Mouse (Mus musculus): Measurements from ENCODE around the gene Klc3. TPM values are rescaled to one million over a fixed set of nuclear protein-coding genes. Genes with fewer than 3 reads are reported as not detected.

Gene Klc3
- polyA plus RNA-seq, 1 experiment from 2014 or later = 0.81 TPM

GRCm38 (mm10) chr7:19359892-19360641, 43.8 kb downstream of the Klc3 start:
- Histone ChIP-seq H3K27me3 (replicated peaks; ENCODE audit: control insufficient read depth, insufficient read depth, low read length) (no peaks in the 10 kb centered on the region), H3K4me3 (ENCODE audit: low read depth, low read length) (peak overlapping the region; percentile 55), H3K36me3 (ENCODE audit: control insufficient read depth, insufficient read depth, low read length) (peaks cover 16% of the 10 kb centered on the region), H3K4me1 (ENCODE audit: control insufficient read depth, insufficient read depth, low read length) (peaks cover 9% of the 10 kb centered on the region; the same call in 1 of the 2 replicates), H3K9ac (ENCODE audit: low read length) (peak overlapping the region; percentile 67), H3K27ac (ENCODE audit: low read depth, low read length) (no peak overlapping the region; the same call in 1 of the 2 replicates), H3K9me3 (replicated peaks; ENCODE audit: control insufficient read depth, low read length) (no peaks in the 10 kb centered on the region), H3K4me2 (ENCODE audit: low read length) (peak overlapping the region; percentile 99)
- peak; percentile 74 for ATAC-seq
- DNase-seq (ENCODE audit: low spot score) = peak; percentile 71
- WGBS = under 1% methylated on average over 45 of the region's 45 CpGs

DNA sequence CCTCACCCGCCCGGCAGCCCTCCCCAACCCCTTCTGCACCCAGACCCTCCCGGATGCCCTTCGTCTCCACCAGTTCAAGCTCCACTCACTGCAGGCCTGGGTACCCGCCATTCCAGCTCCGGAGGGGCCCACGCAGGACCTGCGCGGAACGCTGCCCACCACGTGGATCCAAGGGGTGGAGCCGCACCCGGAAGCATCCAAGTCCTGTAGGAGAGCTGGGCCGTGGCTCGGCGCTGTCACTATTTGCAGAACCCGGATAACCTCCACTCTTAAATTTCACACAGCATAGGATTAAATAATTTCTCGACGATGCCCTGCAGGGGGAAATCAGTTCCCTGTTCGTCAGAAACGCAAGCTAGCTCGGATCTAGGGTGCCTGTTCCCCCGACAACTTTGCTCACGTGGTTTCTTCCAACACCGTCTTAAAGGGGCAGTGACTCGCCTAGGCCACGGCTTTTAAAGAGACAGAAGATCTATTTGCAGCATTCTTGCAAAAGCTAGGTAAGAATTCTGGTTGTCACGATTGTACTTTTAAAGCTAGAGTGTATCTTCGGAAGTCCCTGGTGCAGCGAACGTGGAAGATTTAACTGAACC, 44.5 kb downstream of the Klc3 start, which contains the start of the genes Cd3eap and Ppp1r13l:
Gene Cd3eap, minus strand, starts transcription at position 185 of the 593 bp plus-strand sequence.
Gene Ppp1r13l, plus strand, starts transcription at position 451 of the 593 bp plus-strand sequence.
- 0% methylated on average over 31 of the region's 31 CpGs for WGBS
- ATAC-seq (peak; percentile 81), DNase-seq (ENCODE audit: low spot score) (peak; percentile 94)
- Histone ChIP-seq H3K36me3 (ENCODE audit: control insufficient read depth, insufficient read depth, low read length) (peaks cover 22% of the 10 kb centered on the region), H3K4me2 (ENCODE audit: low read length) (peak within 1 kb of the TSS; percentile 99), H3K4me1 (ENCODE audit: control insufficient read depth, insufficient read depth, low read length) (peaks cover 9% of the 10 kb centered on the region; the same call in 1 of the 2 replicates), H3K27me3 (replicated peaks; ENCODE audit: control insufficient read depth, insufficient read depth, low read length) (no peaks in the 10 kb centered on the region), H3K27ac (ENCODE audit: low read depth, low read length) (peak within 1 kb of the TSS; percentile 30; the same call in 1 of the 2 replicates), H3K9me3 (replicated peaks; ENCODE audit: control insufficient read depth, low read length) (no peaks in the 10 kb centered on the region), H3K9ac (ENCODE audit: low read length) (peak within 1 kb of the TSS; percentile 67), H3K4me3 (ENCODE audit: low read depth, low read length) (peak within 1 kb of the TSS; percentile 55)

DNA sequence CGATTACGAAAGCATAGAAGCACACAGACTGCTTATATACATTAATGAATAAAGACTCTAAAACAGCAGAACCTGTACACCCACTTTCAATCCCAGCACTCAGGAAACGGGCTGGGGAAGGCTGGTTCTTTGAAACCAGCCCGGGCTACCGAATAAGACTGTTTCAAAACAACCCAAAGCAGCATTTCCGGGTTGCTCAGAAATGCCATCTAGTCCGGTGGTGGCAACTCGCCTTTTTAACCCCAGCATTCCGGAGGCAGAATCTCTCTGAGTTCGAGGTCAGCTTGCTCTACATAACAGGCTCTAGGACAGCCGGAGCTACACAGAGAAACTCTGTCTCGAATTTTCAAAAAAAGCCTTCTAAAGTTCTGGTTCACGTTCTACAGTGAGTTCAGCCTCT, 45.3 kb downstream of the Klc3 start:
- peak overlapping the region; percentile 99 for H3K4me2 ChIP-seq (ENCODE audit: low read length)
- no peaks in the 10 kb centered on the region for H3K9me3 ChIP-seq (replicated peaks; ENCODE audit: control insufficient read depth, low read length)
- WGBS = 20% methylated on average over 13 of the region's 13 CpGs
- H3K9ac ChIP-seq (ENCODE audit: low read length) = peak overlapping the region; percentile 67
- H3K36me3 ChIP-seq (ENCODE audit: control insufficient read depth, insufficient read depth, low read length) = peaks cover 25% of the 10 kb centered on the region
- ATAC-seq = no peak
- no peaks in the 10 kb centered on the region for H3K27me3 ChIP-seq (replicated peaks; ENCODE audit: control insufficient read depth, insufficient read depth, low read length)
- DNase-seq (ENCODE audit: low spot score) = no peak
- no peak overlapping the region for H3K27ac ChIP-seq (ENCODE audit: low read depth, low read length)
- peak overlapping the region; percentile 55 for H3K4me3 ChIP-seq (ENCODE audit: low read depth, low read length)
- H3K4me1 ChIP-seq (ENCODE audit: control insufficient read depth, insufficient read depth, low read length) = peaks cover 9% of the 10 kb centered on the region; the same call in 1 of the 2 replicates

- no peak overlapping the region for H3K27ac ChIP-seq (ENCODE audit: low read depth, low read length)
- H3K36me3 ChIP-seq (ENCODE audit: control insufficient read depth, insufficient read depth, low read length) = peaks cover 35% of the 10 kb centered on the region
- DNase-seq (ENCODE audit: low spot score) = no peak
- no peaks in the 10 kb centered on the region for H3K9me3 ChIP-seq (replicated peaks; ENCODE audit: control insufficient read depth, low read length)
- H3K27me3 ChIP-seq (replicated peaks; ENCODE audit: control insufficient read depth, insufficient read depth, low read length) = no peaks in the 10 kb centered on the region
- H3K4me3 ChIP-seq (ENCODE audit: low read depth, low read length) = no peak overlapping the region
- ATAC-seq = no peak
- peak overlapping the region; percentile 99 for H3K4me2 ChIP-seq (ENCODE audit: low read length)
- H3K9ac ChIP-seq (ENCODE audit: low read length) = 0 out of 2 replicates have a peak overlapping the region, but pooled peaks have one; percentile 67
- 93% methylated on average over 25 of the region's 25 CpGs for WGBS
- peaks cover 9% of the 10 kb centered on the region; the same call in 1 of the 2 replicates for H3K4me1 ChIP-seq (ENCODE audit: control insufficient read depth, insufficient read depth, low read length)
Observed at GRCm38 (mm10) chr7:19357381-19358375, 46.2 kb downstream of the Klc3 start.

DNA sequence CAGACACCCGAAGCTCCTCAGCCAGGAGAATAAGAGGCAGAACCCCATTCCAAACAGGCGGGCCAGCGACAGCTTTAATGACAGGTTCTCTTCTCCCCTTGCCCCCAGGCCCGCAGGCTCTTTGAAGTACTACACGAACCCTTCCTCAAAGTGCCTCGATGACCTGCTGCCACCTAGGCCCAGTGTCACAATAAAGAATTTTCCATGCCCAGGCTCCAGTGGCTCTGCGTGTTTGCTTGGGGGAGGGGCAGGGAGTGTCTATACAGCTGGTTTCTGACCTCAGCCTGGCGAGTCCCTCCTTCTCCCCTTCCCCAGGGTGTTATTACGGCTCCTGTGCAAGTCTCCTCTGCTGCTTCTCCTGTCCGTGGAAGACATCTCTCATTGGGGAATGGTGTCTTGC, 47.6 kb downstream of the Klc3 start:
- H3K9ac ChIP-seq (ENCODE audit: low read length) = no peak overlapping the region
- WGBS = 87% methylated on average over 10 of the region's 10 CpGs
- H3K4me2 ChIP-seq (ENCODE audit: low read length) = no peak overlapping the region
- no peak overlapping the region for H3K27ac ChIP-seq (ENCODE audit: low read depth, low read length)
- DNase-seq (ENCODE audit: low spot score) (no peak), ATAC-seq (no peak)
- no peak overlapping the region for H3K4me3 ChIP-seq (ENCODE audit: low read depth, low read length)
- H3K36me3 ChIP-seq (ENCODE audit: control insufficient read depth, insufficient read depth, low read length) = peaks cover 47% of the 10 kb centered on the region
- H3K9me3 ChIP-seq (replicated peaks; ENCODE audit: control insufficient read depth, low read length) = no peaks in the 10 kb centered on the region
- peaks cover 6% of the 10 kb centered on the region; the same call in 1 of the 2 replicates for H3K4me1 ChIP-seq (ENCODE audit: control insufficient read depth, insufficient read depth, low read length)
- H3K27me3 ChIP-seq (replicated peaks; ENCODE audit: control insufficient read depth, insufficient read depth, low read length) = no peaks in the 10 kb centered on the region

- no peak overlapping the region for H3K4me2 ChIP-seq (ENCODE audit: low read length)
- H3K4me1 ChIP-seq (ENCODE audit: control insufficient read depth, insufficient read depth, low read length) = 0 out of 2 replicates have a peak, but pooled peaks cover 2% of the 10 kb centered on the region
- no peaks in the 10 kb centered on the region for H3K9me3 ChIP-seq (replicated peaks; ENCODE audit: control insufficient read depth, low read length)
- ATAC-seq (no peak), DNase-seq (ENCODE audit: low spot score) (no peak)
- peaks cover 57% of the 10 kb centered on the region for H3K36me3 ChIP-seq (ENCODE audit: control insufficient read depth, insufficient read depth, low read length)
- H3K27me3 ChIP-seq (replicated peaks; ENCODE audit: control insufficient read depth, insufficient read depth, low read length) = no peaks in the 10 kb centered on the region
- H3K27ac ChIP-seq (ENCODE audit: low read depth, low read length) = no peak overlapping the region
- no peak overlapping the region for H3K9ac ChIP-seq (ENCODE audit: low read length)
- H3K4me3 ChIP-seq (ENCODE audit: low read depth, low read length) = no peak overlapping the region
- WGBS = 84% methylated on average over 5 of the region's 5 CpGs
Observed at GRCm38 (mm10) chr7:19354991-19355390, 48.9 kb downstream of the Klc3 start.

DNA sequence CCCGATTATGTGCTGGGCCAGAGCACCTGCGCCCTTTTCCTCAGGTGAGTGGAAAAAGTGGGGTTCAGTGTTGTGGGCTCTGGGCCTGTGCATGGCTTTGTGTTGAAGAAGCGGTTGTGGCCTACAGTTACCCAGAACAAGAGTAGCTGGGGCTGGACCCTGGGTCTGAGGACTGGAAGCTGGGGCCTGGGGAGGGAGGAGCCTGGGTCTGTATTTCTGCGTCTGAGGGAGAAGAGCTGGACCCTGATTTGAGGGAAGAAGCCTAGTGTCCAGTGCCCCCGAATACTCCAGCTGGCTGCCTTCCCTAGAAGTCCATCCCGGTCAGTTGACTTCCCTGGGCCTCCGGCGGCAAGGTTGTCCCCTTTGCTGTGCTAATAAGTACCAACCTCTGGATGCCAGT, 53.7 kb downstream of the Klc3 start:
- H3K27me3 ChIP-seq (replicated peaks; ENCODE audit: control insufficient read depth, insufficient read depth, low read length) = no peaks in the 10 kb centered on the region
- ATAC-seq (no peak), DNase-seq (ENCODE audit: low spot score) (no peak)
- H3K9me3 ChIP-seq (replicated peaks; ENCODE audit: control insufficient read depth, low read length) = no peaks in the 10 kb centered on the region
- H3K4me1 ChIP-seq (ENCODE audit: control insufficient read depth, insufficient read depth, low read length) = peaks cover 7% of the 10 kb centered on the region
- H3K9ac ChIP-seq (ENCODE audit: low read length) = no peak overlapping the region
- H3K4me2 ChIP-seq (ENCODE audit: low read length) = no peak overlapping the region
- H3K36me3 ChIP-seq (ENCODE audit: control insufficient read depth, insufficient read depth, low read length) = peaks cover 63% of the 10 kb centered on the region
- no peak overlapping the region for H3K27ac ChIP-seq (ENCODE audit: low read depth, low read length)
- no peak overlapping the region for H3K4me3 ChIP-seq (ENCODE audit: low read depth, low read length)
- WGBS = 91% methylated on average over 8 of the region's 8 CpGs

GRCm38 (mm10) chr7:19349188-19349915, 54.6 kb downstream of the Klc3 start:
- 90% methylated on average over 13 of the region's 13 CpGs for WGBS
- Histone ChIP-seq H3K36me3 (ENCODE audit: control insufficient read depth, insufficient read depth, low read length) (peaks cover 55% of the 10 kb centered on the region), H3K27ac (ENCODE audit: low read depth, low read length) (no peak overlapping the region), H3K4me3 (ENCODE audit: low read depth, low read length) (no peak overlapping the region), H3K27me3 (replicated peaks; ENCODE audit: control insufficient read depth, insufficient read depth, low read length) (no peaks in the 10 kb centered on the region), H3K4me1 (ENCODE audit: control insufficient read depth, insufficient read depth, low read length) (peaks cover 10% of the 10 kb centered on the region), H3K4me2 (ENCODE audit: low read length) (no peak overlapping the region), H3K9me3 (replicated peaks; ENCODE audit: control insufficient read depth, low read length) (no peaks in the 10 kb centered on the region), H3K9ac (ENCODE audit: low read length) (no peak overlapping the region)
- no peak for ATAC-seq
- no peak for DNase-seq (ENCODE audit: low spot score)

All from forebrain, embryonic 14.5 days (tissue).